Mouse (Mus musculus) kidney, postnatal 0 days (tissue): ENCODE measurements around the gene Vangl2. TPM values are rescaled to one million over a fixed set of nuclear protein-coding genes. Genes with fewer than 3 reads are reported as not detected.
A peak's percentile ranks its signal among the peaks of the same experiment; 100 is the strongest.

ENCODE experiments used
- ATAC-seq: fragments of 200-750 bp; cut with Nextera tagmentation; replicated peaks from 2 replicates; pipeline ENCODE4 v1.8.0; 2017; ENCODE audit warnings: low read depth, moderate number of reproducible peaks, moderate TSS enrichment, moderate library complexity; ENCODE audit not compliant: low FRiP score
- DNase-seq: peaks from one replicate; pipeline ENCODE4 v3.0.0-alpha.2; 2016; ENCODE audit warnings: low spot score
- H3K27ac ChIP-seq: fragments of 300-500 bp; sonication (generic); 2 replicates; pipeline ENCODE4 v1.5.1; 2014; ENCODE audit warnings: mild to moderate bottlenecking
- H3K27me3 ChIP-seq: fragments of 300-500 bp; sonication (generic); 2 replicates; pipeline ENCODE4 v1.6.1; 2014; ENCODE audit warnings: low read length, mixed read lengths; ENCODE audit not compliant: insufficient read depth
- H3K36me3 ChIP-seq: fragments of 300-500 bp; sonication (generic); 2 replicates; pipeline ENCODE4 v1.6.1; 2014; ENCODE audit warnings: low read length, mixed read lengths; ENCODE audit not compliant: insufficient read depth
- H3K4me1 ChIP-seq: fragments of 300-500 bp; sonication (generic); replicated peaks from 2 replicates; pipeline ENCODE4 v1.6.1; 2014; ENCODE audit warnings: antibody characterized with exemption, low read length, mixed read lengths; ENCODE audit not compliant: insufficient read depth
- H3K4me2 ChIP-seq: fragments of 300-500 bp; sonication (generic); 2 replicates; pipeline ENCODE4 v1.6.1; 2014; ENCODE audit warnings: mild to moderate bottlenecking, low read length, moderate library complexity, mixed read lengths
- H3K4me3 ChIP-seq: fragments of 300-500 bp; sonication (generic); replicated peaks from 2 replicates; pipeline ENCODE4 v1.5.1; 2014; ENCODE audit warnings: low read depth, low read length
- H3K9ac ChIP-seq: fragments of 300-500 bp; sonication (generic); 2 replicates; pipeline ENCODE4 v1.6.1; 2014; ENCODE audit warnings: low read depth, low read length
- H3K9me3 ChIP-seq: fragments of 300-500 bp; sonication (generic); replicated peaks from 2 replicates; pipeline ENCODE4 v1.6.1; 2016; ENCODE audit warnings: low read length, inconsistent platforms, mixed read lengths
- CTCF ChIP-seq: IDR thresholded peaks from 2 replicates; pipeline ENCODE4 v1.5.1; 2016; ENCODE audit warnings: antibody characterized with exemption, low read depth, mild to moderate bottlenecking, moderate library complexity
- WGBS: fragments of 180-500 bp; shearing (Covaris S2); extraction: QIAGEN DNeasy Blood & Tissue Kit; methylation state at CpG from one replicate; pipeline ENCODE4 v1.1.7; 2014; 5-methylcytosine and 5-hydroxymethylcytosine counted together
- polyA plus RNA-seq: library from polyadenylated mRNA; unstranded; fragments of >200 nt; fragmentation: Nextera tagmentation; extraction: Ambion mirVana; gene quantifications from 2 replicates; pipeline ENCODE4 v1.2.1, GENCODE M21; 2015

Vangl2 gene
- polyA plus RNA-seq, 1 experiment from 2014 or later: 13.8 TPM

GRCm38 (mm10) chr1:172010042-172010824 lies 18.0 kb downstream of the Vangl2 start:
- no peak for ATAC-seq
- Histone ChIP-seq H3K27ac (no peak overlapping the region), H3K27me3 (no peaks in the 10 kb centered on the region), H3K9ac (no peak overlapping the region), H3K4me3 (no peak overlapping the region), H3K36me3 (peaks cover 43% of the 10 kb centered on the region), H3K4me2 (no peak overlapping the region), H3K9me3 (no peaks in the 10 kb centered on the region), H3K4me1 (0 out of 2 replicates have a peak, but pooled peaks cover under 1% of the 10 kb centered on the region)
- WGBS: 94% methylated on average over 20 of the region's 20 CpGs
- no peak for TF ChIP-seq CTCF
- DNase-seq: no peak

- no peaks in the 10 kb centered on the region for H3K4me1 ChIP-seq
- no peak for TF ChIP-seq CTCF
- H3K9me3 ChIP-seq: no peaks in the 10 kb centered on the region
- no peak overlapping the region for H3K4me2 ChIP-seq
- no peak overlapping the region for H3K9ac ChIP-seq
- ATAC-seq (no peak), DNase-seq (no peak)
- WGBS: 93% methylated on average over 21 of the region's 21 CpGs
- no peaks in the 10 kb centered on the region for H3K27me3 ChIP-seq
- no peak overlapping the region for H3K27ac ChIP-seq
- no peak overlapping the region for H3K4me3 ChIP-seq
- peaks cover 46% of the 10 kb centered on the region for H3K36me3 ChIP-seq
Measured at GRCm38 (mm10) chr1:172009406-172009805, 18.8 kb downstream of the Vangl2 start.

- no peaks in the 10 kb centered on the region for H3K9me3 ChIP-seq
- H3K36me3 ChIP-seq: peaks cover 50% of the 10 kb centered on the region
- H3K4me2 ChIP-seq: no peak overlapping the region
- WGBS: 89% methylated on average over 9 of the region's 9 CpGs
- no peak overlapping the region for H3K27ac ChIP-seq
- no peak for TF ChIP-seq CTCF
- H3K27me3 ChIP-seq: no peaks in the 10 kb centered on the region
- DNase-seq (no peak), ATAC-seq (no peak)
- no peaks in the 10 kb centered on the region for H3K4me1 ChIP-seq
- no peak overlapping the region for H3K4me3 ChIP-seq
- no peak overlapping the region for H3K9ac ChIP-seq
Measured at GRCm38 (mm10) chr1:172008351-172008750, 19.9 kb downstream of the Vangl2 start.

GRCm38 (mm10) chr1:172007761-172008160 lies 20.5 kb downstream of the Vangl2 start:
- WGBS: 96% methylated on average over 21 of the region's 21 CpGs
- Histone ChIP-seq H3K4me1 (no peaks in the 10 kb centered on the region), H3K4me3 (no peak overlapping the region), H3K4me2 (no peak overlapping the region), H3K27me3 (no peaks in the 10 kb centered on the region), H3K36me3 (peaks cover 50% of the 10 kb centered on the region), H3K9me3 (no peaks in the 10 kb centered on the region), H3K9ac (no peak overlapping the region), H3K27ac (no peak overlapping the region)
- DNase-seq (no peak), ATAC-seq (no peak)
- TF ChIP-seq CTCF: no peak

GRCm38 (mm10) chr1:172001665-172002064 lies 26.6 kb downstream of the Vangl2 start:
- Histone ChIP-seq H3K27me3 (no peaks in the 10 kb centered on the region), H3K36me3 (peaks cover 13% of the 10 kb centered on the region), H3K4me1 (no peaks in the 10 kb centered on the region), H3K9ac (no peak overlapping the region), H3K4me2 (no peak overlapping the region), H3K4me3 (no peak overlapping the region), H3K9me3 (no peaks in the 10 kb centered on the region), H3K27ac (no peak overlapping the region)
- WGBS: 82% methylated on average over 12 of the region's 12 CpGs
- no peak for TF ChIP-seq CTCF
- ATAC-seq (no peak), DNase-seq (no peak)

- ATAC-seq (peak; percentile 75), DNase-seq (peak; percentile 66)
- Histone ChIP-seq H3K27ac (no peak overlapping the region), H3K9ac (no peak overlapping the region), H3K4me1 (no peaks in the 10 kb centered on the region), H3K36me3 (peaks cover 7% of the 10 kb centered on the region), H3K9me3 (no peaks in the 10 kb centered on the region), H3K4me3 (no peak overlapping the region), H3K27me3 (no peaks in the 10 kb centered on the region), H3K4me2 (no peak overlapping the region)
- TF ChIP-seq CTCF: peak; percentile 66
- 63% methylated on average over 3 of the region's 3 CpGs for WGBS
Measured at GRCm38 (mm10) chr1:172000641-172001040, 27.6 kb downstream of the Vangl2 start.
